Mouse (Mus musculus) liver, embryonic 14.5 days (tissue): ENCODE data around the gene Rps6kc1.

Experiments
- CTCF ChIP-seq: IDR thresholded peaks from 2 replicates; pipeline ENCODE4 v1.5.1; 2016; ENCODE audit warnings: antibody characterized with exemption, low read depth, control low read depth
- EP300 ChIP-seq: IDR thresholded peaks from 2 replicates; pipeline ENCODE4 v1.6.1; 2016; ENCODE audit warnings: antibody characterized with exemption, low read depth

GRCm38 (mm10) chr1:190810408-190810807 is 101.2 kb downstream of the Rps6kc1 start:
- TF ChIP-seq EP300 (no peak), CTCF (no peak)
